Mouse (Mus musculus) lung, embryonic 15.5 days (tissue): ENCODE measurements around the gene Usp35. TPM values are rescaled to one million over a fixed set of nuclear protein-coding genes. Genes with fewer than 3 reads are reported as not detected.

Experiments
- ATAC-seq: fragments of 200-750 bp; cut with Nextera tagmentation; 2 replicates; pipeline ENCODE4 v1.8.0; 2017; ENCODE audit warnings: moderate number of reproducible peaks, borderline replicate concordance; ENCODE audit not compliant: low FRiP score, low TSS enrichment; ENCODE audit errors: extremely low read depth
- H3K27ac ChIP-seq: fragments of 300-500 bp; sonication (generic); 2 replicates; pipeline ENCODE4 v1.5.1; 2015; ENCODE audit warnings: moderate library complexity, mild to moderate bottlenecking, inconsistent platforms
- H3K27me3 ChIP-seq: fragments of 300-500 bp; sonication (generic); 2 replicates; pipeline ENCODE4 v1.6.1; 2015; ENCODE audit warnings: inconsistent platforms
- H3K36me3 ChIP-seq: fragments of 300-500 bp; sonication (generic); 2 replicates; pipeline ENCODE4 v1.6.1; 2015; ENCODE audit warnings: inconsistent platforms
- H3K4me1 ChIP-seq: fragments of 300-500 bp; sonication (generic); 2 replicates; pipeline ENCODE4 v1.6.1; 2015; ENCODE audit warnings: inconsistent platforms
- H3K4me2 ChIP-seq: fragments of 300-500 bp; sonication (generic); 2 replicates; pipeline ENCODE4 v1.6.1; 2015; ENCODE audit warnings: inconsistent platforms, mild to moderate bottlenecking, moderate library complexity
- H3K4me3 ChIP-seq: fragments of 300-500 bp; sonication (generic); 2 replicates; pipeline ENCODE4 v1.5.1; 2015; ENCODE audit warnings: mild to moderate bottlenecking, inconsistent platforms
- H3K9ac ChIP-seq: fragments of 300-500 bp; sonication (generic); 2 replicates; pipeline ENCODE4 v1.6.1; 2015; ENCODE audit warnings: inconsistent platforms
- H3K9me3 ChIP-seq: fragments of 300-500 bp; sonication (generic); 2 replicates; pipeline ENCODE4 v1.6.1; 2016; ENCODE audit warnings: inconsistent platforms
- WGBS: fragments of 180-500 bp; shearing (Covaris S2); methylation state at CpG from one replicate; pipeline ENCODE4 v1.1.7; 2015; 5-methylcytosine and 5-hydroxymethylcytosine counted together
- polyA plus RNA-seq: library from polyadenylated mRNA; unstranded; fragments of >200 nt; fragmentation: Nextera tagmentation; extraction: Ambion mirVana; gene quantifications from 2 replicates; pipeline ENCODE4 v1.2.1, GENCODE M21; 2015

The Usp35 gene
- polyA plus RNA-seq: 1.2 and 1.7 TPM in 2 replicates

DNA sequence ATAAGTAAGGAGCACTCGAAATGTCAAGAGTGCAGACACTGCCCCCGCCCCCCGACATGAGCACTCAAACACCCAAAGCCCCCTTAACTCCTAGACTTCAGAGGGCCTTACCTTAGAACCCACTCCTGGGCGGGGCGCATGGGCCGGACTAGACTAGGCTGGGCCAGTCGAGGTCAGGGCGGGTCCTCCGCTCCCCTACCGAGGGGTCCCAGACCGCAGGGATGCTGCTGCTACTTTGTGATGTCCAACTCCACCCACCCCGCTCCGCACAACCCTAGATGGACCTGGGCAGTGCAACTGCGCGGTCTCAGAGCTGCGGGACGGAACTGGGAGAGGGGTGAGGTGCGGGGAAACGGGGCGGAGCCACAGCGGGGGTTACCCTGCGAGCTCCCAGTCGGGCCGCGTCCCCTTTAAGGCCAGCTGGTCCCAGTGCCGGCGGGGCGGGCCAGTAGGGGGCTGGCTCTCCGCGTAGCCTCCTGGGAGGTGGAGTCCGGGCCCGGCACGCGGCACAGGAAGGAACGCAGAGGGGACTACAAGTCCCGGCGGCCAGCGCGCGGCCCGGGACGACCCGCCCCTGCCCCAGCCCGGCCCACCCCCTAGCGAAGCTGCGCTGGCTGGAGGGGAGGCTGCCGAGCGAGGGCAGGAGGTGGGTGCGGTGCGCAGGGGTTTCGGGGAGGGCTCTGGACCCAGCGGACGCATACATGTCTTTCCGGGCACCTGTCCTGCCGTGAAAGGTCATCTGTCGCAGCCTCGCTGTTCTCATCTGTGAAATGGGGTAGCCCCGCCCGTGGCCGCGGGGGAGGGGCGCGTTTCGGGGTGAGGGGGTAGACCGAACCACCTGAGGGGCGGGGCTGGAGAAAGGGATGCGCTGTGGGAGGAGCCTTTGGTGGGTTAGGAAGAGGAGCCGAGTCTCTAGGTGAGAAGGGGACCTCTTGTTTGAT lies at the start of gene Usp35, which contains the start of gene Kctd21:
Gene Usp35, minus strand, starts transcription at position 295 of the 941 bp plus-strand sequence.
Gene Kctd21, plus strand, starts transcription at position 602 of the 941 bp plus-strand sequence.
- peak within 1 kb of the TSS; percentile 70 for H3K4me2 ChIP-seq
- peak within 1 kb of the TSS; percentile 98 for H3K4me3 ChIP-seq
- H3K4me1 ChIP-seq: peaks cover 17% of the 10 kb centered on the region
- peaks cover 6% of the 10 kb centered on the region; the same call in 1 of the 2 replicates for H3K27me3 ChIP-seq
- H3K9me3 ChIP-seq: no peaks in the 10 kb centered on the region
- H3K36me3 ChIP-seq: no peaks in the 10 kb centered on the region
- H3K27ac ChIP-seq: peak within 1 kb of the TSS; percentile 42; the same call in 1 of the 2 replicates
- ATAC-seq: peak; percentile 99
- peak within 1 kb of the TSS; percentile 72 for H3K9ac ChIP-seq
- 1% methylated on average over 68 of the region's 68 CpGs for WGBS

DNA sequence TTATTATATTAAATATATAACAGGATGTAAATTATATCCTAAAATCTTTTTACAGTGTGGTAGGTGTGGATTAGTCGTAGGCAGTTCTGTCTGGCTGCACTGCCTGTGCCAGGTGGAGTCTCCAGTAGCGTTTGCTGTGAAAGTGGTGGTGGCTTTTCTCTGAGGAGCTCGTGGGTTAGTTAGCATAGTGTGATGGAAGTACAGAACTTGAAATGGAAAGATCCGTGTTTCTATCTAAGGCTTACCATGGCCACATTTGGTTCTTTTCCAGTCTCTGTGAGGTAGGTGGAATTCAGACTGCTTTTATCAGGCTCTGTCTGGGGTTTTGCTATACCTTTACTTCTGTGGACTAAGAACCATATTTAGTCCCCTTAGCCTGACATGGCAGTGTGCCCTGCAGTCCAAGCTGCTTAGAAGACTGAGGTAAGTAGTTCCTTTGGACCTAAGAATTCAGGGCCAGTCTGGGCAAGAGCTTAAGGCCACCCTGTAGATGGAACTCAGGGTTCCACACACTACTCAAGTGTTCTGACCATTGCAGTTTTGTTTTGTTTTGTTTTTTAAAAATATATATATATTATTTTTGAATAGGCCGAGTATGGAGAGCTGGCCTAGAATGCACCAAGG lies 48.8 kb upstream of the Usp35 start:
- Histone ChIP-seq H3K9me3 (no peaks in the 10 kb centered on the region), H3K4me3 (no peak overlapping the region), H3K9ac (no peak overlapping the region), H3K4me1 (no peaks in the 10 kb centered on the region), H3K36me3 (peaks cover 87% of the 10 kb centered on the region), H3K4me2 (no peak overlapping the region), H3K27me3 (no peaks in the 10 kb centered on the region), H3K27ac (no peak overlapping the region)
- ATAC-seq: no peak
- WGBS: 91% methylated on average over 5 of the region's 5 CpGs

DNA sequence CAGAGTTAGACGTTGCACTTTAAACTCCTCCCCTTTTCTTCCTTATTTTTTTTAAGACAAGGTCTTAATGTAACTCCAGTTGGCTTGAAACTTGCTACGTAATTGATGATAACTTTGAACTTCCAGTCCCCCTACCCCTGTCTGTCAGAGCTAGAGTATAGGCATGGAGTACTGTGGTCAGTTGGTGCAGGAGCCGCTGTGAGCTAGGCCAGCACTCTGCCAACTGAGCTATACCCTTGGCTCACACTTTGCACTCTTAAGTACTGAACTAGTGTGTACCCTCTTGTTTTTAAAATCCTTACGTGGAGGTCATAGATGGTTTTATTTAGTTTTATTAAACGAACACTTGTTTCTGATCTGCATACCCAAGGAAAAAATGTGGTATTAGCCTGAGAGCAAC lies 47.5 kb upstream of the Usp35 start:
- Histone ChIP-seq H3K9me3 (no peaks in the 10 kb centered on the region), H3K27ac (no peak overlapping the region), H3K4me1 (no peaks in the 10 kb centered on the region), H3K36me3 (peaks cover 74% of the 10 kb centered on the region), H3K27me3 (no peaks in the 10 kb centered on the region), H3K9ac (no peak overlapping the region), H3K4me2 (no peak overlapping the region), H3K4me3 (no peak overlapping the region)
- 88% methylated on average over 5 of the region's 5 CpGs for whole genome bisulfite sequencing
- no peak for ATAC-seq

- Histone ChIP-seq H3K4me2 (no peak overlapping the region), H3K9me3 (no peaks in the 10 kb centered on the region), H3K4me3 (no peak overlapping the region), H3K36me3 (peaks cover 45% of the 10 kb centered on the region), H3K9ac (no peak overlapping the region), H3K27me3 (no peaks in the 10 kb centered on the region), H3K27ac (no peak overlapping the region), H3K4me1 (peaks cover 9% of the 10 kb centered on the region)
- no peak for ATAC-seq
- 69% methylated on average over 2 of the region's 2 CpGs for WGBS
These were observed 44.1 kb upstream of the Usp35 start for GRCm38 (mm10) chr7:97375906-97376305.

GRCm38 (mm10) chr7:97375101-97375500 lies 43.3 kb upstream of the Usp35 start:
- Histone ChIP-seq H3K4me1 (peaks cover 11% of the 10 kb centered on the region), H3K27me3 (no peaks in the 10 kb centered on the region), H3K4me3 (no peak overlapping the region), H3K9ac (no peak overlapping the region), H3K27ac (no peak overlapping the region), H3K4me2 (no peak overlapping the region), H3K36me3 (peaks cover 39% of the 10 kb centered on the region), H3K9me3 (no peaks in the 10 kb centered on the region)
- 93% methylated on average over 9 of the region's 9 CpGs for WGBS
- no peak for ATAC-seq

DNA sequence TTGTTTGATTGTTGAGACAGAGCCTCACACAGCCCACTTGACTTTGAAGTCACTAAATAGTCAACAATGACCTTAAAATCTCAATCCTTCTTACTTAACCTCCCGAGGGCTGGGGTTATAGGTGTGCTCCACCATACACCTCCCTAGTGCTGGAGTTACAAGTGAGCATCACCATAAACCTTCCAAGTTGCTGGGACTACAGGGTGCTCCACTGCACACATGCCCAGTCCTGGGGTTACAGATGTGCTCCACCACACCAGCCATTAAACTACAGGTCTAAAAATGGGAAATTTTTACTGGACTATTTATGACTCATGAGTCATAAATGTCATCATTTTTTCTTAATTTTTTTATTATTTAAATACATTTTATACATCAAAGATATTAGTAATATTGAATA lies 34.1 kb upstream of the Usp35 start:
- no peaks in the 10 kb centered on the region for H3K36me3 ChIP-seq
- no peak overlapping the region for H3K4me2 ChIP-seq
- no peak overlapping the region for H3K27ac ChIP-seq
- H3K4me1 ChIP-seq: peaks cover 2% of the 10 kb centered on the region
- no peak overlapping the region for H3K9ac ChIP-seq
- 68% methylated on average over 1 of the region's 1 CpGs for WGBS
- H3K27me3 ChIP-seq: no peaks in the 10 kb centered on the region
- ATAC-seq: no peak
- no peak overlapping the region for H3K4me3 ChIP-seq
- no peaks in the 10 kb centered on the region for H3K9me3 ChIP-seq

GRCm38 (mm10) chr7:97361467-97361866 lies 29.6 kb upstream of the Usp35 start:
- H3K9ac ChIP-seq: no peak overlapping the region
- H3K4me2 ChIP-seq: no peak overlapping the region
- 0 out of 2 replicates have a peak, but pooled peaks cover under 1% of the 10 kb centered on the region for H3K4me1 ChIP-seq
- no peak overlapping the region for H3K4me3 ChIP-seq
- whole genome bisulfite sequencing: 19% methylated on average over 4 of the region's 4 CpGs
- no peak for ATAC-seq
- no peaks in the 10 kb centered on the region for H3K9me3 ChIP-seq
- H3K27ac ChIP-seq: no peak overlapping the region
- H3K36me3 ChIP-seq: no peaks in the 10 kb centered on the region
- no peaks in the 10 kb centered on the region for H3K27me3 ChIP-seq

- no peak overlapping the region for H3K4me2 ChIP-seq
- no peaks in the 10 kb centered on the region for H3K36me3 ChIP-seq
- no peaks in the 10 kb centered on the region for H3K9me3 ChIP-seq
- peaks cover 5% of the 10 kb centered on the region; the same call in 1 of the 2 replicates for H3K4me1 ChIP-seq
- no peak overlapping the region for H3K27ac ChIP-seq
- no peak overlapping the region for H3K4me3 ChIP-seq
- no peaks in the 10 kb centered on the region for H3K27me3 ChIP-seq
- no peak overlapping the region for H3K9ac ChIP-seq
- 46% methylated on average over 3 of the region's 3 CpGs for WGBS
- ATAC-seq: no peak
These were observed 29.1 kb upstream of the Usp35 start for GRCm38 (mm10) chr7:97360955-97361354.

GRCm38 (mm10) chr7:97360166-97360565 lies 28.3 kb upstream of the Usp35 start:
- H3K4me1 ChIP-seq: peaks cover 12% of the 10 kb centered on the region
- ATAC-seq: no peak
- no peak overlapping the region for H3K27ac ChIP-seq
- 56% methylated on average over 5 of the region's 5 CpGs for WGBS
- H3K27me3 ChIP-seq: no peaks in the 10 kb centered on the region
- no peak overlapping the region for H3K4me3 ChIP-seq
- H3K9ac ChIP-seq: no peak overlapping the region
- no peak overlapping the region for H3K4me2 ChIP-seq
- no peaks in the 10 kb centered on the region for H3K36me3 ChIP-seq
- no peaks in the 10 kb centered on the region for H3K9me3 ChIP-seq

DNA sequence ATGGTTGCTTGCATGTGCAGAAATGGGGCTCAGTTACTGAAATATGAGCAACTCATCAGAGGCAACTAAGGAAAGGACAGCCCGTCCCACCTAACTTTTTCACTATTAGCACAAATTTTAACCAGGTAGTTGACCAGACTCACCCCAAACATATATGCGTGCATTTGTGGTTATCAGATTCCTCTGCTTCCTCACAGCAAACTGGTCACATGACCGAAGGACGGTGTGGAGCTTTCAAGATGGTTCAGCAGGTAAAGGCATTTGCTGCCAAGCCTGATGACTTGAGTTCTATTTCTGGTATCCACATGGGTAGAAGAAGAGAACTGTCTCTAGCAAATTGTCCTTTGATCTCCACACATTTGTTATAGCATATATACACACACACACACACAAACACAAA lies 26.5 kb upstream of the Usp35 start:
- Histone ChIP-seq H3K4me1 (peaks cover 16% of the 10 kb centered on the region), H3K4me2 (no peak overlapping the region), H3K36me3 (no peaks in the 10 kb centered on the region), H3K9ac (no peak overlapping the region), H3K27ac (no peak overlapping the region), H3K27me3 (no peaks in the 10 kb centered on the region), H3K9me3 (no peaks in the 10 kb centered on the region), H3K4me3 (no peak overlapping the region)
- 78% methylated on average over 4 of the region's 4 CpGs for WGBS
- ATAC-seq: no peak

- peaks cover 16% of the 10 kb centered on the region for H3K4me1 ChIP-seq
- no peak overlapping the region for H3K27ac ChIP-seq
- no peak overlapping the region for H3K4me2 ChIP-seq
- H3K4me3 ChIP-seq: no peak overlapping the region
- H3K27me3 ChIP-seq: no peaks in the 10 kb centered on the region
- no peaks in the 10 kb centered on the region for H3K9me3 ChIP-seq
- 73% methylated on average over 3 of the region's 3 CpGs for WGBS
- H3K9ac ChIP-seq: no peak overlapping the region
- no peaks in the 10 kb centered on the region for H3K36me3 ChIP-seq
- no peak for ATAC-seq
These were observed 26.0 kb upstream of the Usp35 start for GRCm38 (mm10) chr7:97357840-97358239.

DNA sequence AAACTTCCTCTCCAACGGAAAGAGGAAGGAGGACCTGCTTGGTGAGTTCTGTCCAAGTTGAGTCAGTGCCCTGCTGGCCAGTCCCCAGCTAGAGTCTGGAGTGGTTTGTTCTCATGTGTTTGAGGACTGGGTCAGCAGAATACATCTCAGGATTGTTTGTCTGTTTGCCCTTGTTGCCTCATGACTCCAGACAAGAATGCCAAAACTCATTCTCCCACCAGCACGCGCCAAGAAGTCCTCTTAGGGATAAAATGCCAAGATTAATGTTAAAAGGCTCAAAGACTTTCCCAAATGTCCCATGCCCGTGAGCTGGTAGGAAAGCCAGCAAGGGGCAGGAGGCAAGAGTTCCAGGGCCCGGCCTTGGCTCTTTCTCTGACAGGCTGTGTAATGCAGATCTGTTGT lies 25.1 kb upstream of the Usp35 start:
- no peak for ATAC-seq
- no peak overlapping the region for H3K4me2 ChIP-seq
- no peaks in the 10 kb centered on the region for H3K9me3 ChIP-seq
- no peak overlapping the region for H3K4me3 ChIP-seq
- H3K27ac ChIP-seq: peak overlapping the region; percentile 59
- H3K4me1 ChIP-seq: peaks cover 16% of the 10 kb centered on the region
- H3K27me3 ChIP-seq: no peaks in the 10 kb centered on the region
- WGBS: 51% methylated on average over 5 of the region's 5 CpGs
- H3K36me3 ChIP-seq: no peaks in the 10 kb centered on the region
- no peak overlapping the region for H3K9ac ChIP-seq
